Mouse (Mus musculus) erythroblast, adult 5-6 weeks (primary cell): ENCODE measurements around the gene Cmtm8. TPM values are rescaled to one million over a fixed set of nuclear protein-coding genes. Genes with fewer than 3 reads are reported as not detected.

Experiments used
- ATAC-seq: replicated peaks from 2 replicates; pipeline ENCODE4 v1.8.0; 2016; ENCODE audit warnings: moderate number of reproducible peaks, mild to moderate bottlenecking, moderate TSS enrichment, inconsistent platforms; ENCODE audit not compliant: poor library complexity, low FRiP score, severe bottlenecking
- total RNA-seq, 2 experiments: library from RNA; stranded (forward) in 1 of 2; stranded (reverse) in 1 of 2; fragments of 150-400 nt in 1 of 2; fragments of 200-764, 138-1000 nt in 1 of 2; gene quantifications; 2 replicates each; pipeline versions ENCODE4 v1.2.3 to v1.2.4; 2015 to 2017; ENCODE audit warnings: low replicate concordance in 2 of 2

The Cmtm8 gene
- total RNA-seq, 2 experiments from 2014 or later = 0.17 TPM; not detected in 1

DNA sequence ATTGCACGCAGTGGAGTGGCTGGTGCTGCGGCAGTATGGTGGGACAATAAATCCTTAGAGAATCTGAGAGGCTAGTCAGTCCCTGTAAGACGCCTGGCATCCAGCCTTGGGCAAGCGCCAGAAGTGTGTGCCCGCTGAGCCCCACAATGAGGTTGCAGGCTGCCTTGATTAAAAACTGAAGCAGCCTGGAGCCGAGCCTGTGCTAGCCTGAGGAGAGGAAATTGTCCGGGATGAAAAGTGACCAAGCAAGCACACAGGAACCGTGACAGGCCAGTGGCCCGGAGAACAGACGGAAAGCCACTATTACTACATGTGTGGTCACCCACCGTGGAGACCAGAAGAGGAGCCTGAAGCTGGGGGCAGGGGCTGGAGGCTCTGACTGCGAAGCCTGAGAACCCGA, 76.9 kb downstream of the Cmtm8 start:
- ATAC-seq = no peak

DNA sequence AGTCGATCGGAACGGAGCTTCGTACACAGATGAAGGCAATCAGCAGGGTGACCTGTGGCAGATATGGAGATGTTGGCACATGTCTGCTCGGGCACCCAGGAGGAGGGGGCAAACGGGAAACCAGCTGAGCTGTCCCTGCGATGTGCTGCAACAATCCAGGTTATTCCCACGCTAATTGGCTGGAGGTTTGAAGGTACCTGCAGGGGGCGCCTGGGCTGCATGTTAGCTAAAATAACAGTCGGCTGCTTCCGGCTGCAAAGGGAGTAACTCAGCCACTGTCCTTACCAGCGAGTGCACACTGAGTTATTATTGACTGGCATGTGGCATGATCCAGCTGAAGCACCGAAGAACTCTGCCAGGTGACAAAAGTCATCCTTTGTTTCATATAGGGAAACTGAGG, 80.6 kb downstream of the Cmtm8 start:
- no peak for ATAC-seq

DNA sequence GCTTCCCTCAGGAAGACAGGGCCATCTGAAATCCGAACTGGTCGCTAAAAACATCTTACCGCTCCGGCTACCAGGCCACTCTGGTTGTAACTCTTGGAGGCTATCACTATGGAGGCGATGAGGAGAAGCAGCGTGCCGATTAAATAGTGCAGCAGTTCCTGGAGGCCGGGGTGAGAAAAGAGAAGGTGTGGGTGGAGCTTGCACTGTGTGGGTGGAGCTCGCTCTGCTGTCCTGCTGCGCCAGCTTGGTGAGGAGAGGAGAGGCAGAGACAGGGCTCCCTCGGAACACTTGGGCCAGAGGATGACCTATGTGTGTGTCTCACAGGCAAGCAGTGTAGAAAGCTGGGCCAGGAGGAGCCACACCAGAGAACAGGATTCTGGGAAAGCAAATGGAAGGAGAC, 82.1 kb downstream of the Cmtm8 start:
- no peak for ATAC-seq

DNA sequence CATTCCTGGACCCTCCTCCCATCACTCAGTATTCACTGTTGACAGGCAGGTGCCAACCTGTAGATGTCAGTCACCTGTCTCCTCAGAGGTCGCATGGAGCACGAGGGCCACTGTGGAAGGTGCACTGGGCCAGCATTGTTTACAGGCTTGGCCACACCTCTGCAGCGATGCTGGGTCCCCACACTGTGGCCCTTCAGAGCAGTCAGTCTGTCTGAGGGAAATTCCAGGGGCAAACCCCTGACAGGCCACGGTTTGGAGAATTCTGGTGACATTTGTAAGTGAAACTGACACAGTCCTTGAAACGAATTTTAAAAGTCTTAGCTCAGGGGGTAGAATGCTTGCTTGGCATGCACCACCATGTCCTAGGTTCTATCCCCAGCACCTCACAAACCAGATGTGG, 83.6 kb downstream of the Cmtm8 start:
- ATAC-seq = no peak

DNA sequence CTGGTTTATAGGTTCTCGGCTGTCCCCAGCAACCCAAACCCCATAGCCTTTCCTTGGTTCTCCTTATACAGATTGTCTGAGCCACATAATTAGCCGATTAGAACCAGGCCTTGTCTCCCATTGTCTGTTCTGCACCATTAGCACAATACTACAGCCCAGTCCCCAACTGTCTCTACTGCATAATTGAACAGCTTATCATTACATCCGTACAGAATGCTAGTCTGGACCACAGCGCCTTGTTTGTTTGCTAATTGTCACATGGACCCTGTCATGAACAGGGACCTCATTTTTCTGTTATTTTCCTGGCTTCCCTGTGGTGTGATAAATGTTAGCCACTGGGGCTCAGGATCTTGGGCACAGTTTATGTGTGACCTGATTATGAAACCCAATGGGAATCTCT, 84.1 kb downstream of the Cmtm8 start:
- ATAC-seq = no peak

DNA sequence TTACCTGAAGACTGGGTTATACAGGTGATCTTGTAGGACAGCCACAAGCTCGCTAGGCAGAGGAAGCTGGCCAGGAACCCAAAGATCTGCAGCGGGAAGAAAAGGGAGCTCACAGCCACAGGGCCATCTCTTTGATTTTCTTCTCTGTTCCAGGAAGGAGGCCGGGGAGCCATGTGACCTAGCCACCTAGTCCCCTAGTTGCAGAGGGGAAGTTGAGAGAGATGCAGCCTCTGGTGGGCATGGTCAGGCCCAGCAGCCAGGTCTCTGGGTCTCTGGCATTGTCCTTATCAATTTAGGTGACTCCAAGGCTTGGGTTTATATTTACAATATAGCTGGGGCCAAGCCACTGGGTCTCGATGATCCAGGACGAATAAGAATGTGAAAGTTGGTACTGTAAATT, 85.2 kb downstream of the Cmtm8 start:
- ATAC-seq = no peak

DNA sequence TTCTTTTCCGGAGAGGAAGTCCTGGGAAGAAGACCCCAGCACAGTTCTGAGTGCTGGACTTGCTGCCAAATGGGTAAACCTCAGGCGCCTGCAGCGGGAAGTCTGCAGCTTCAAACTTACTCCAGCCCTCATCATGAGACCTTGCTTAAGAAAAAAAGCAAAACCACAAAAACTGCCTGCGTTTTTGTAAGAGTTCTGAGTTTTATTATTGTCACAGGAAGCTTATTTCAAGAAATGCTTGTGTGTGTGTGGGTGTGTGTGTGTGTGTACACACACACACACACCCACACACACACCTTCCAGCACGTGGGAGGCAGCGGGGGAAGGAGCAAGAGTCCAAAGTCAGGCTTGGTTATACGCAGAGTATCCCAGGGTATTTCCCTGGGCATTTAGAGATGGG, 85.7 kb downstream of the Cmtm8 start:
- ATAC-seq = no peak

DNA sequence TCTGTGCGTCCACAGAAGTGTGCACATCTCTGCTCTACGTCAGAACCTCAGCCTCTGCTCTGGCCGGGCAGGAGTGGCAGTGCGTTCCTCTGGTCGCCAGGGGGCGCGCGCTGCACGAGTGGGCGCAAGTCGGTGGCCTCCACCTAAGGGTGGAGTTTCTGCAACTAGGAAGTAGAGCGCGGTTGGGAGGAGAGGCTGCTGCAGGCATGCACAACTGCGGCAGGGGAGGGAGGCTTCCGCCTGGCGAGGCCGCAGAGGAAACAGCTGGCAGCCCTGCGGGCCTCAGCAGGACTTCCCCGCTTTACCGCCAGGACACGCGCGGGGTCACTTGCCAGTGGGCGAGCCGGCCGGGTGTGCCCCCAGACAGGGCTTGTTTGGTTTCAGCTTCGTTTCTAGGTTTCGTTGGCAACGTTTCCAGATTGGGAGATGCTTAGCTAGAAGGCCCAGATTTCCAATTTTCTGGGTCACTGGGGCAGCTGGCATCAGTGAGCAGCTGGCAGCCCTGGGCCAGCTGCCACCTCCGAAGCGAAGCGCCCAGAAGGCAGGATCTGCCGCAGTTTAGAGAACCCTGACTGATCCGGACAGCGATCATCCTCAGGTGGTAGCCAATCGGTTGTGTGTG, 91.0 kb downstream of the Cmtm8 start:
- peak; percentile 98 for ATAC-seq

GRCm38 (mm10) chr9:114752311-114752710, 91.6 kb downstream of the Cmtm8 start:
- ATAC-seq = peak; percentile 9; the same call in 1 of the 2 replicates

DNA sequence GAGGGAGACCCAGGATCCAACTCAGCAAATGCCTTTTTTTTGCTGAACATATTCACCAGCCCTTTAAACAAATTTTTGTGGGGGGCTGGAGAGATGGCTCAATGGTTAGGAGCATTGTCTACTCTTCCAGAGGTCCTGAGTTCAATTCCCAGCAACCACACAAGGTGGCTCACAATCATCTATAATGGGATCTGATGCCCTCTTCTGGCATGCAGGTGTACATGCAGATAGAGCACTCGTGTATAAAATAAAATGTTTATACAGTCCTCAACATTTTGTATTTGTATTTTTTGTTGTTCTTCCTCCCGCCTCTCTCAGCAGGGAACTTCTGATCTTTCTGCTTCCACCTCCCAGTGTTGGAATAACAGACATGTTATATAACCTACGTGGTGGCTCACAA, 92.4 kb downstream of the Cmtm8 start:
- no peak for ATAC-seq

DNA sequence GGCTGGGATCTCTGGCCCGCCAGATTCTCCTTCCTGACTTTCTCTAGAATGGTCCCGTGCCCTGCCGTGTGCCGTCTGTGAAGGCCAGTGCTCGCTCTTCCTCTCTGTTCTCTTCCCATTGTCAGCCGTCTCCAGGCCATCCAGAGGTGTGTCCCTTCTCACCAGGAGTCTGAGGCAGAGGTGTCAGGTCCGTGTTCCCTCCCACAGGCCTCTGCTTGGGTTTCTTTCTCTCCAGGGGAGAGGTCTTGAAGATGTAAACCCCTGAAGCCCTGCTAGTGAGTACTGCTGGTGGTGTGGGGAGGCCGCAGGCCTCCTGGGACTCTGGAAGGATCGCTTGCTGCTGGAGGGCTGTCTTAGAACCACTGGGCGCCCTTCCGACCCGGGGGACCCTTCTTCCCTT, 96.5 kb downstream of the Cmtm8 start:
- ATAC-seq = no peak

DNA sequence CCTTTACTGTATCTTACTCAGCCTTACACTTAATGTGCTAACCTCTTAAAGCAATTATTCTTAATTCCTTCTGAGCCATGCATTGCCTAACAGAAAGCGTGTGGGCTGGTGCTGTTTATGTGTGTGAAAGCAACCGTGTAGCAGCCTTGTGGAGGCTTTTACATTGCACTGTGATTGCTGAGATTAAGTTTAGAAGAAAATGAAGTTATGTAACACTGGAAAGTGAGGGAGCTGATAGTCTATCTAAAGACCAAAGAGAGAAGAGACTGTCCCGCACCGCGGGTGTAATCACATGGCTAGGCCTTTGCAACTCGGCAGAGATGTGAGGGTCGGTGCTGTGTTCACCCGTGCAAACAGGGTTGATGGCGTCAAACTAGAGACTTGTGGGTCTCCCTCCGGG, 96.9 kb downstream of the Cmtm8 start:
- no peak for ATAC-seq

- ATAC-seq = no peak
Measured at GRCm38 (mm10) chr9:114745654-114746053, 98.3 kb downstream of the Cmtm8 start.

DNA sequence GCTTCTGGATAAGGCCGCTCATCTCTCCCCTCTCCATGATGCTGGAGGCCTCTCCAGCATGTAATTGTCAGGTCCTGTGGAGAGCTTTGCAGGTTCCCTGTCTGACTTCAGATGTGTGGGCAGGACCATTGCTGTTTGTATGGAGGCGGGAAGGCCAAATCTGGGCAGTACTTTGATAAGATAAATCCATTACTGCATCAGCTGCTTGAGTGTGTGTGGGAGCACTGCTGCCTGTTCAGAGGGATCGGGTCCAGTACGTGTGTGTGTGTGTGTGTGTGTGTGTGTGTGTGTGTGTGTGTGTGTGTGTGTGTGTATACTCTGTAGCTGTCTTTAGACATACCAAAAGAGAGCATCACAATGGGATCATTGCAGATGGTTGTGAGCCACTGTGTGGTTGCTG, 98.8 kb downstream of the Cmtm8 start:
- ATAC-seq = no peak

DNA sequence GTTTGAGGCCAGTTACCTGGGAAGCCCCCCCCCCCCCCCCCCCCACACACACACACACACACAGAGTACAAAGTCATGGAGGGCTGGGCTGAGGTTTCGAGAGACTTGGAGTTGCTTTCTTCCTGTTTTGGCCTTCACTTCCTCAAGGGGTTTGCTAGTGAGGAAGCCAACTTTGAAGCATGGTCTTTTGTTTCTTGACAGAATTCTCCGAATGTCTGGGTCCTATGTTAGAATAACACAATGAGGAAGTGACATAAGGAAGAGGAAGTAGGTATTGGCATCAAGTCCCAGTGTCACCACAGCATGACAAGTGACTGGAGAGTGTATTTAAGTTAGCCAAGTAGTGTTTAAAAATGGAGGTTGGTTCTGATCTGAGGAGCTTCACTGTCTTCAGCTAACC, 101.2 kb downstream of the Cmtm8 start:
- no peak for ATAC-seq

DNA sequence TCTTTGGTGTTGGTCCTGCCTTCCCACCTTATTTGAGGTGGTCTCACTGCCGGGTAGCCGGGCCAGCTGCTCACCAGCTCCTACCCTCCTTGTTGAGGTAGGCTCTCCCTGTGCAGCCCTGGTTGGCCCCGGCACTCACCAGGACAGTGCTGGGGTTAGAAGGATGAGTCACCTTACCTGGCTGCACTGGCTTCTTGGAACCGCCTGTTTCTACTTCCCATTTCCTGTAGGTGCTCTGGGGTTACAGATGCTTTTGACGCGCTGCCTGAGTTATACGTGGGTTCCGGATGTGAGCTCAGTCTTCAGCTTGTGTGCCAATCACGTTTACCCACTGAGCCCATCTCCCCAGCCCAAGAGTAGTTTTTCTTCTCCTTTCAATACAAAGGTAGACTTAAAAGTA, 103.6 kb downstream of the Cmtm8 start:
- ATAC-seq = no peak

Other genes starting within 250 kb of the Cmtm8 start
- gene Cnot10, start 204.0 kb downstream of the Cmtm8 start, total RNA-seq (2015; ENCODE audit: low replicate concordance) = 7.1 and 9.4 TPM in 2 replicates
- 11.6 and 13.6 TPM in 2 replicates for gene Cnot10, start 204.0 kb downstream of the Cmtm8 start, total RNA-seq (2017; ENCODE audit: low replicate concordance)
- gene Dync1li1, start 155.4 kb downstream of the Cmtm8 start, total RNA-seq (2015; ENCODE audit: low replicate concordance) = 13.3 and 14.6 TPM in 2 replicates
- gene Dync1li1, start 155.4 kb downstream of the Cmtm8 start, total RNA-seq (2017; ENCODE audit: low replicate concordance) = 19.1 and 19.7 TPM in 2 replicates
- 9.6 and 23.0 TPM in 2 replicates for gene Cmtm6, start 113.0 kb downstream of the Cmtm8 start, total RNA-seq (2015; ENCODE audit: low replicate concordance)
- gene Cmtm6, start 113.0 kb downstream of the Cmtm8 start, total RNA-seq (2017; ENCODE audit: low replicate concordance) = 17.0 and 24.4 TPM in 2 replicates
- 62.7 and 84.2 TPM in 2 replicates for gene Cmtm7, start 62.3 kb downstream of the Cmtm8 start, total RNA-seq (2015; ENCODE audit: low replicate concordance)
- 59.2 and 111 TPM in 2 replicates for gene Cmtm7, start 62.3 kb downstream of the Cmtm8 start, total RNA-seq (2017; ENCODE audit: low replicate concordance)
- 8.5 and 10.4 TPM in 2 replicates for gene Gpd1l, start 89.8 kb upstream of the Cmtm8 start, total RNA-seq (2015; ENCODE audit: low replicate concordance)
- gene Gpd1l, start 89.8 kb upstream of the Cmtm8 start, total RNA-seq (2017; ENCODE audit: low replicate concordance) = 7.5 and 7.7 TPM in 2 replicates
- not detected in 2 replicates for gene Osbpl10, start 134.4 kb upstream of the Cmtm8 start, total RNA-seq (2015; ENCODE audit: low replicate concordance)
- not detected in 2 replicates for gene Osbpl10, start 134.4 kb upstream of the Cmtm8 start, total RNA-seq (2017; ENCODE audit: low replicate concordance)
- gene Rps27rt, start 138.6 kb upstream of the Cmtm8 start, total RNA-seq (2015; ENCODE audit: low replicate concordance) = 34.3 and 96.3 TPM in 2 replicates
- 27.0 and 44.2 TPM in 2 replicates for gene Rps27rt, start 138.6 kb upstream of the Cmtm8 start, total RNA-seq (2017; ENCODE audit: low replicate concordance)